Mouse (Mus musculus) liver, postnatal 0 days (tissue): ENCODE data around the gene Themis2.

ENCODE experiments used
- CTCF ChIP-seq: sonication (generic); IDR thresholded peaks from 2 replicates; pipeline ENCODE4 v1.5.1; 2016; ENCODE audit warnings: antibody characterized with exemption, low read depth
- EP300 ChIP-seq: IDR thresholded peaks from 2 replicates; pipeline ENCODE4 v1.6.1; 2016; ENCODE audit warnings: antibody characterized with exemption, low read depth, mild to moderate bottlenecking

DNA sequence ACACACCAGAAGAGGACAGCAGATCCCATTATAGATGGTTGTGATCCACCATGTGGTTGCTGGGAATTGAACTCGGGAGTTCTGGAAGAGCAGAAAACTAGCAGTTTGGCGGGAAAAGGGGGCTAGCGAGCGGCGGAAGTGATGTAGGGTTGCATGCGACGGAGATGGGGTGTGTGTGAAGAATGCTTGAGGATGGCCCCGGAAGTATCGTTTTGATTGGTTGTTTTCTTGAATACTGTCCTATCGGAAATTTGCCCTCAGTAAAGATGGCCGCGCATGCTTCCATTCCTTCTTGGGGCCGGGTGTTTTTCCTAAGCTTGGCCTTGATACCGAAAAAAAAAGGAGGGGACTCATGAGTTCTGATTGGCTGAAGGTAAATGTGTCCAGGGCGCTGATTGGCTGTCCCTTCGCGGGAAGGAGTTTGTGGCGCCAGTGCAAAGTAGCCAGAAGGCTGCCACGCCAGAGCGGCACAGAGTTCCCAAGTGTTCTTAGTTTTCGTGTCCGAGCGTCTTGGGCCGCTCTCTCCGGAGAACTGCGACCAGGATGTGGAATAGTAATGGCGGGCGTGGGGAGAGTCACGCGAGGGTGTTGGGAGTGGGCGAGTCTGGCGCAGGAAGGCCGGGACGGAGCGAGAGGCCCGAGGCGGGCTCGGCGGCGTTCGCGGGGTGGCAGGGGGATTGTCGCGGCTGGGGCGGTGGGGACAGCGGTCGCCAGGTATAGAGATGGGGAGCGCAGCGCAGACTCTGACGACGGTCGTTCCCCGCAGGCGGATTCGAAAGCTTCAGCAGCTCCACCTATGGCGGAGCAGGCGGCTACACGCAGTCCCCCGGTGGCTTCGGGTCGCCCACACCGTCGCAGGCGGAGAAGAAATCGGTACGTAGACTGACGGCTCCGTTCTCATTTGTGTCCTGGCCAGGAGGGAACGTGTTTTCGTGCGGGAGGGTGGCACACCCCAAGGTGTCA lies 28.0 kb downstream of the Themis2 start, which contains the start of gene Rpa2:
- TF ChIP-seq CTCF (no peak), EP300 (peak; percentile 87)
